Comparison of ENCODE assay signal across 23 mouse cellular contexts in the genomic region with DNA sequence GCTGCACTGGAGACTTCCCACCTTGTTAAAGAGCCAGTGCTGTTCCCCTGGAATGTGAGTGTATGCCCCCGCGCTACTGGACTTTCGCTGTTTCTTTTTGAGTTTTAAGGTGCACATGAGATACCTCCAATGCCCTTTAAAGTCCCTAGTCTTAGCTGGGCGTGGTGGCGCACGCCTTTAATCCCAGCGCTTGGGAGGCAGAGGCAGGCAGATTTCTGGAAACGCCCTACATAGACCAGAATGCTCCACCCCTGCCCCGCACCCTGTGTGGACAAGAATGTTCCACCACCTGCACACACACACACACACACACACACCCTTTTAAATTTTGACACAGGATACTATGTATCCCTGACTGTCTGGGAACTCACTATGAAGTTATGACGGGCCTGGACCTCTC.
"Had no signal": no experiment of that assay in that cellular context is flagged by ENCODE, and none has a peak within 500 bp of the region (broad histone marks: within the 10 kb centered on the region; RNA-seq: fewer than 3 reads in every experiment).

No protein-coding gene starts in this region.

- H3K9me3 ChIP-seq: heart, embryonic 12.5 days; hindbrain, embryonic 13.5 days; hindbrain, embryonic 15.5 days; limb, embryonic 12.5 days; liver, embryonic 13.5 days; liver, embryonic 15.5 days had no signal

- H3K9ac ChIP-seq: heart, embryonic 12.5 days; hindbrain, embryonic 13.5 days; hindbrain, embryonic 15.5 days; limb, embryonic 12.5 days; liver, embryonic 13.5 days; liver, embryonic 15.5 days had no signal

- DNase-seq: gastrocnemius, postnatal 14 days; gastrocnemius, postnatal 36 days; heart, adult 11 months; heart, adult 2 months; heart, postnatal 14 days; heart, postnatal 36 days; kidney, adult 18-20 months; kidney, adult 8-10 months; kidney, postnatal 14 days; kidney, postnatal 36 days; layer of hippocampus, adult 9-11 months; layer of hippocampus, postnatal 36 days; left cerebral cortex, postnatal 4 days; liver; liver, embryonic 13.5 days had no signal

- H3K4me3 ChIP-seq: heart, adult 2 months; heart, embryonic 12.5 days; hindbrain, embryonic 13.5 days; hindbrain, embryonic 15.5 days; limb, embryonic 12.5 days; liver, embryonic 13.5 days; liver, embryonic 15.5 days had no signal

- H3K4me1 ChIP-seq: hindbrain, embryonic 15.5 days had no signal

- H3K27ac ChIP-seq: heart, adult 2 months; hindbrain, embryonic 13.5 days; hindbrain, embryonic 15.5 days; hindbrain, postnatal 0 days; limb, embryonic 12.5 days; liver, embryonic 13.5 days; liver, embryonic 15.5 days had no signal

- H3K4me2 ChIP-seq: heart, embryonic 12.5 days; hindbrain, embryonic 13.5 days; hindbrain, embryonic 15.5 days; limb, embryonic 12.5 days; liver, embryonic 11.5 days; liver, embryonic 13.5 days; liver, embryonic 15.5 days had no signal

- H3K27me3 ChIP-seq: heart, embryonic 12.5 days; hindbrain, embryonic 13.5 days; hindbrain, embryonic 15.5 days; limb, embryonic 12.5 days had no signal

- H3K36me3 ChIP-seq: heart, embryonic 12.5 days; hindbrain, embryonic 13.5 days; hindbrain, embryonic 15.5 days; limb, embryonic 12.5 days; liver, embryonic 13.5 days; liver, embryonic 15.5 days had no signal

- ATAC-seq: hindbrain, postnatal 0 days; intestine, embryonic 16.5 days had no signal
